Mouse (Mus musculus) embryonic facial prominence, embryonic 10.5 days (tissue): ENCODE results near the gene Mbnl3. TPM values are rescaled to one million over a fixed set of nuclear protein-coding genes. Genes with fewer than 3 reads are reported as not detected.

Experiments
- DNase-seq: peaks from one replicate; pipeline ENCODE4 v3.0.0-alpha.2; 2017; ENCODE audit warnings: low spot score
- H3K27ac ChIP-seq: fragments of 300-500 bp; sonication (generic); replicated peaks from 2 replicates; pipeline ENCODE4 v1.5.1; 2016; ENCODE audit warnings: mild to moderate bottlenecking
- H3K27me3 ChIP-seq: fragments of 300-500 bp; sonication (generic); replicated peaks from 2 replicates; pipeline ENCODE4 v1.6.1; 2016; ENCODE audit warnings: low read depth, mild to moderate bottlenecking; ENCODE audit not compliant: poor library complexity, severe bottlenecking
- H3K36me3 ChIP-seq: fragments of 300-500 bp; sonication (generic); replicated peaks from 2 replicates; pipeline ENCODE4 v1.6.1; 2016; ENCODE audit warnings: mild to moderate bottlenecking, moderate library complexity
- H3K4me1 ChIP-seq: fragments of 300-500 bp; sonication (generic); 2 replicates; pipeline ENCODE4 v1.6.1; 2016
- H3K4me3 ChIP-seq: fragments of 300-500 bp; sonication (generic); 2 replicates; pipeline ENCODE4 v1.5.1; 2016; ENCODE audit warnings: mild to moderate bottlenecking, moderate library complexity
- H3K9me3 ChIP-seq: fragments of 300-500 bp; sonication (generic); 2 replicates; pipeline ENCODE4 v1.6.1; 2016; ENCODE audit warnings: mild to moderate bottlenecking
- WGBS: fragments of 180-500 bp; shearing (Covaris S2); methylation state at CpG from one replicate; pipeline ENCODE4 v1.1.7; 2016; 5-methylcytosine and 5-hydroxymethylcytosine counted together
- microRNA-seq: library from miRNA; unstranded; fragments of <30 nt; microRNA quantifications from one replicate; pipeline ENCODE4, GENCODE M21; 2017
- polyA plus RNA-seq: library from polyadenylated mRNA; unstranded; fragments of >200 nt; fragmentation: Nextera tagmentation; extraction: Ambion mirVana; gene quantifications from 2 replicates; pipeline ENCODE4 v1.2.1, GENCODE M21; 2016

Mbnl3 gene
- polyA plus RNA-seq, 1 experiment from 2014 or later = 8.9 TPM

GRCm38 (mm10) chrX:51140055-51140454, 66.3 kb downstream of the Mbnl3 start:
- H3K4me3 ChIP-seq = no peak overlapping the region
- H3K4me1 ChIP-seq = no peaks in the 10 kb centered on the region
- no peaks in the 10 kb centered on the region for H3K27me3 ChIP-seq
- 71% methylated on average over 3 of the region's 3 CpGs for WGBS
- no peak overlapping the region for H3K27ac ChIP-seq
- DNase-seq = no peak
- no peaks in the 10 kb centered on the region for H3K9me3 ChIP-seq
- no peaks in the 10 kb centered on the region for H3K36me3 ChIP-seq

- DNase-seq = no peak
- H3K4me1 ChIP-seq = no peaks in the 10 kb centered on the region
- H3K9me3 ChIP-seq = no peaks in the 10 kb centered on the region
- no peaks in the 10 kb centered on the region; the same call in 1 of the 2 replicates for H3K27me3 ChIP-seq
- H3K27ac ChIP-seq = no peak overlapping the region
- H3K4me3 ChIP-seq = no peak overlapping the region
- H3K36me3 ChIP-seq = no peaks in the 10 kb centered on the region
- 85% methylated on average over 3 of the region's 3 CpGs for WGBS
Measured at GRCm38 (mm10) chrX:51131325-51131724, 75.0 kb downstream of the Mbnl3 start.

- no peak for DNase-seq
- H3K9me3 ChIP-seq = no peaks in the 10 kb centered on the region
- no peaks in the 10 kb centered on the region for H3K4me1 ChIP-seq
- H3K4me3 ChIP-seq = no peak overlapping the region
- no peaks in the 10 kb centered on the region for H3K36me3 ChIP-seq
- no peak overlapping the region for H3K27ac ChIP-seq
- WGBS = 66% methylated on average over 4 of the region's 4 CpGs
- H3K27me3 ChIP-seq = no peaks in the 10 kb centered on the region
Measured at GRCm38 (mm10) chrX:51102748-51103147, 103.6 kb downstream of the Mbnl3 start.

- no peak overlapping the region for H3K27ac ChIP-seq
- no peak overlapping the region for H3K4me3 ChIP-seq
- no peaks in the 10 kb centered on the region for H3K36me3 ChIP-seq
- DNase-seq = no peak
- no peaks in the 10 kb centered on the region for H3K9me3 ChIP-seq
- H3K27me3 ChIP-seq = peaks cover 14% of the 10 kb centered on the region; the same call in 1 of the 2 replicates
- no peaks in the 10 kb centered on the region for H3K4me1 ChIP-seq
- 83% methylated on average over 6 of the region's 6 CpGs for WGBS
Measured at GRCm38 (mm10) chrX:51084972-51085371, 121.4 kb downstream of the Mbnl3 start.

- no peaks in the 10 kb centered on the region for H3K9me3 ChIP-seq
- H3K4me3 ChIP-seq = no peak overlapping the region
- H3K36me3 ChIP-seq = no peaks in the 10 kb centered on the region
- no peaks in the 10 kb centered on the region for H3K4me1 ChIP-seq
- no peak for DNase-seq
- no peak overlapping the region for H3K27ac ChIP-seq
- WGBS = 86% methylated on average over 1 of the region's 1 CpGs
- H3K27me3 ChIP-seq = peaks cover 17% of the 10 kb centered on the region; the same call in 1 of the 2 replicates
Measured at GRCm38 (mm10) chrX:51084211-51084610, 122.1 kb downstream of the Mbnl3 start.

GRCm38 (mm10) chrX:51076744-51077143, 129.6 kb downstream of the Mbnl3 start:
- no peak overlapping the region for H3K27ac ChIP-seq
- WGBS = 27% methylated on average over 3 of the region's 3 CpGs
- H3K36me3 ChIP-seq = no peaks in the 10 kb centered on the region
- no peaks in the 10 kb centered on the region for H3K4me1 ChIP-seq
- H3K27me3 ChIP-seq = peaks cover 19% of the 10 kb centered on the region; the same call in 1 of the 2 replicates
- DNase-seq = peak; percentile 40
- H3K9me3 ChIP-seq = no peaks in the 10 kb centered on the region
- no peak overlapping the region for H3K4me3 ChIP-seq

Small RNA genes within 50 kb of the gene (microRNA-seq; reads per million reads assigned to microRNA genes)
- not detected for gene Gm23417

Other genes with a start within 250 kb of the Mbnl3 start
- gene Rap2c, start 188.5 kb downstream of the Mbnl3 start, polyA plus RNA-seq = 38.6 and 39.3 TPM in 2 replicates